ENCODE assay signal across 19 mouse cellular contexts in genomic region chr4:37507732-37508131, GRCm38 (mm10).
"Had no signal": no experiment of that assay in that cellular context is flagged by ENCODE, and none has a peak within 500 bp of the region (broad histone marks: within the 10 kb centered on the region; RNA-seq: fewer than 3 reads in every experiment).

No protein-coding gene starts in this region.

- H3K27me3 ChIP-seq: liver, embryonic 15.5 days; lung, embryonic 15.5 days; midbrain, embryonic 13.5 days; midbrain, embryonic 15.5 days; neural tube, embryonic 13.5 days; neural tube, embryonic 15.5 days; stomach, embryonic 15.5 days had no signal

- DNase-seq: liver, postnatal 0 days; lung, adult 2 months; lung, postnatal 14 days; lung, postnatal 36 days; right cerebral cortex, postnatal 14 days; thymus, postnatal 14 days; thymus, postnatal 36 days had no signal

- H3K4me3 ChIP-seq: liver, embryonic 15.5 days; lung, embryonic 15.5 days; midbrain, embryonic 13.5 days; midbrain, embryonic 15.5 days; myocyte; neural tube, embryonic 13.5 days; neural tube, embryonic 15.5 days; stomach, embryonic 15.5 days had no signal

- H3K4me1 ChIP-seq: liver, embryonic 15.5 days; lung, embryonic 15.5 days; midbrain, embryonic 13.5 days; midbrain, embryonic 15.5 days; neural tube, embryonic 13.5 days; neural tube, embryonic 15.5 days; stomach, embryonic 15.5 days had no signal

- H3K36me3 ChIP-seq: liver, embryonic 15.5 days; lung, embryonic 15.5 days; midbrain, embryonic 13.5 days; midbrain, embryonic 15.5 days; neural tube, embryonic 13.5 days; neural tube, embryonic 15.5 days; stomach, embryonic 15.5 days had no signal

- H3K27ac ChIP-seq: liver, embryonic 15.5 days; lung, embryonic 15.5 days; macrophage; midbrain, embryonic 13.5 days; midbrain, embryonic 15.5 days; neural tube, embryonic 13.5 days; neural tube, embryonic 15.5 days; stomach, embryonic 15.5 days; stomach, postnatal 0 days had no signal

- H3K4me2 ChIP-seq: liver, embryonic 15.5 days; lung, embryonic 15.5 days; midbrain, embryonic 11.5 days; midbrain, embryonic 13.5 days; midbrain, embryonic 15.5 days; neural tube, embryonic 13.5 days; neural tube, embryonic 15.5 days; stomach, embryonic 15.5 days had no signal

- ATAC-seq: liver, postnatal 0 days; lung, postnatal 0 days; midbrain, embryonic 13.5 days; midbrain, embryonic 15.5 days had no signal

- H3K9me3 ChIP-seq: liver, embryonic 15.5 days; lung, embryonic 15.5 days; midbrain, embryonic 13.5 days; midbrain, embryonic 15.5 days; neural tube, embryonic 13.5 days; neural tube, embryonic 15.5 days; stomach, embryonic 15.5 days had no signal

- H3K9ac ChIP-seq: liver, embryonic 15.5 days; liver, postnatal 0 days; lung, embryonic 15.5 days; midbrain, embryonic 13.5 days; midbrain, embryonic 15.5 days; neural tube, embryonic 13.5 days; neural tube, embryonic 15.5 days; stomach, embryonic 15.5 days had no signal
